Mouse (Mus musculus): ENCODE results near the gene Wdfy1. TPM values are rescaled to one million over a fixed set of nuclear protein-coding genes. Genes with fewer than 3 reads are reported as not detected.
A peak's percentile ranks its signal among the peaks of the same experiment; 100 is the strongest.

The Wdfy1 gene
- total RNA-seq, 2 experiments from 2014 or later = 39.9 to 41.4 TPM

GRCm38 (mm10) chr1:79761917-79762271 lies 14.0 kb downstream of the Wdfy1 start:
- intact Hi-C loops (cut with DNase I) = no loop called here
- DNase-seq (ENCODE audit: low spot score in 2 of 2) = no peak

DNA sequence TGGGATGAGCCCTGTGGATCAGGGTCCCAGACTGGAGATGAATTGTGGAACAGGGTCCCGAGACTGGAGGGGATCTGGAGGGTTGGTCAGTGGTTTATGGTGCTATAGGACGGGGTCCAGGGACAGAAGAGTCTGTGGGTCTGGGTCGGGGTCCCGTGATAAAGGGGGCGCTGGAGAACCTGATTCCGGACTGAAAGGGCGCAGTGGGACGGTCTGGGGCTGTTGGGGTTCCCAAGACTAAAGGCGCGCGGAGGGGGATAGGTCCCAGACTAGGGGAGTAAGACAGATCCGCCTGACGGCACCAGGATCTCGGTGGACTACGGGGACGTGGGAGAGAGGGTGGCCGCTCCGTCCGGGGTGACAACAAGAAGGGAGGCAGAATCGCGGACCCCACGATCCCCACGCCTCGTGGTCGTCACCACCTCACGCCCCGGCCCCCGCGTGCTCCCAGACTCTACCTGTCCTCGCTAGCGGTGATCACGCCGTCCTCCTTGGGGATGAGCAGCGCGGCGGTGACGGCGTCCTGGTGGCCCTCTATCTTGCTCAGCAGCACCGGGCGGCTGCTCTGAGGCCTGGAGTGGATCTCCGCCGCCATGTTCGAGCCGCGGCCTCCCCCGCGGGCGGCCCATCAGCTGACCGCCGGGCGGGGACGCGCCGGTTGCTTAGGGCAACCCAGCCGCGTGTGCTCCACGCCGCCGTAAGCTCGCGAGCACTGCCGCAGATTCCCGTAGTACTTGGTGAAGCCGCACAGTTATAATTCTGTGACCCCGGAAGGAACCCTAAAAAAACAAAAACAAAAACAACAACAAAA lies 14.6 kb downstream of the Wdfy1 start:
- DNase-seq (ENCODE audit: low spot score in 2 of 2) = peak; percentile 79 to 83
- intact Hi-C loops (cut with DNase I) = no loop called here

DNA sequence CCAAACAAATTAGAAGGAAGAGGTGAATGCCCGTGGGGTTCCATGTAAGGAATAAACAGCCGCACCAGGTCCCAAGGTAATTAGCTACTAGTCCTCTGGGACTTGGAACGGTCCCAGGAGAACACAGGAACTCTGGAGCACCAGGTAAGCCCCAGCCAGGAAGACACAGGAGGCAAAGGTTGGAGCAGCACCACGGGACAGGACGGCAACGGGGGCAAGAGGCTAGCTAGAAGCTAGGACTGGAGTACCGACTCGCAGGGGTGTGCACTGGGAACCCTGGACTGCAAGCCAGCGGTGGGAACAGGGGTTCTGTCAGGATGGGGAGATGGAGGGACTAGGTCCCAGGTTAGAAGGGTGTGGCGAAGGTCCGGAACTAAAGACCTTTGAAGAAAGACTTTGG lies 15.3 kb downstream of the Wdfy1 start:
- DNase-seq (ENCODE audit: low spot score in 2 of 2) = no peak
- intact Hi-C loops (cut with DNase I) = no loop called here

DNA sequence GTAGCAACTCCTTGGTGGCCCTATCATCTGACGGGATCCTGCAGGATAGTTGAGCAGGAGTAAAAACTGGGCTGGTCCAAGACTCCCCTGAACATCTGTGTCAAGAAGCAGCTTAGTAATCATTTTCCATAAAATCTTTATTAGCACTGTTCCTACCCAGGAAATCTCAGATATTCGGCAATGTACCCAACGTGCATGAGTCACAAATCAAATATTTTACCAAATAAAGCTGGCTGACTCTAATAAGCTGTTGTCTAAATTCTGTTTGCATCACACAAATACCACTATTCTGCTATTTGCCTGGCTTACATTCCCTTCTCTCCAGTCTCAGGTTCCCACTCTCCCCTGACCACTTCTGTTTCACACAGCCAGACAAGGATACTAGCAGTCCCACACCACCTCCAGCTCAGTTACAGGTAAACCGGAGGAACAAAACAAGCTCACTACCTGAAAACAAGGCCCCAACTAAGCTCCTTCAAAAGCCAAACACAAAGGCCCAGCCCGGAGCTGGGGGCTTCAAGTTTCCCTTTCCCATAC lies 16.4 kb downstream of the Wdfy1 start:
- intact Hi-C loops (cut with DNase I) = no loop called here
- no peak for DNase-seq (ENCODE audit: low spot score in 2 of 2)

GRCm38 (mm10) chr1:79759006-79759405 lies 16.9 kb downstream of the Wdfy1 start:
- DNase-seq (ENCODE audit: low spot score in 2 of 2) = no peak
- intact Hi-C loops (cut with DNase I) = no loop called here

GRCm38 (mm10) chr1:79757597-79757996 lies 18.3 kb downstream of the Wdfy1 start:
- intact Hi-C loops (cut with DNase I) = no loop called here
- DNase-seq (ENCODE audit: low spot score in 2 of 2) = no peak

GRCm38 (mm10) chr1:79757161-79757560 lies 18.8 kb downstream of the Wdfy1 start:
- intact Hi-C loops (cut with DNase I) = no loop called here
- DNase-seq (ENCODE audit: low spot score in 2 of 2) = no peak

GRCm38 (mm10) chr1:79756417-79756816 lies 19.5 kb downstream of the Wdfy1 start:
- no peak for DNase-seq (ENCODE audit: low spot score in 2 of 2)
- intact Hi-C loops (cut with DNase I) = no loop called here

DNA sequence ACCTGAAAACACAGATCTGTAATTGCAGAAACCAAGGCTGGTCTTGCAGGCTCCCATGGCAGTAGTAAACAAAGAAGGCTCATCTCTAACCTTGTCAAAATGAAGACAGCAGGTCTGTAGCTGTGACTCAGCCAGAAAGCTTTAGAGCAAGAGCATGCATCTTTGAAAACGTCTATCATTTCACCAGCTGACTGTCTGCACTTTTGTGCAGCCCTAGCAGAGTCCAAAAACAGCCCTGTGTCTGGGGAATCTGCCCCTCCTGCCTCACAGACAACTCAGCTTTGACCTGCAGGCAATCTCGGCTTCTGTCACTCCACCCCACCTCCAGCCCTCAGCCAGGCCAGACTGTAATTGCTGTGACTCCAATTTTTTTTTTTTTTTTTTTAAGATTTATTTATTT lies 20.6 kb downstream of the Wdfy1 start:
- intact Hi-C loops (cut with DNase I) = no loop called here
- DNase-seq (ENCODE audit: low spot score in 2 of 2) = no peak

DNA sequence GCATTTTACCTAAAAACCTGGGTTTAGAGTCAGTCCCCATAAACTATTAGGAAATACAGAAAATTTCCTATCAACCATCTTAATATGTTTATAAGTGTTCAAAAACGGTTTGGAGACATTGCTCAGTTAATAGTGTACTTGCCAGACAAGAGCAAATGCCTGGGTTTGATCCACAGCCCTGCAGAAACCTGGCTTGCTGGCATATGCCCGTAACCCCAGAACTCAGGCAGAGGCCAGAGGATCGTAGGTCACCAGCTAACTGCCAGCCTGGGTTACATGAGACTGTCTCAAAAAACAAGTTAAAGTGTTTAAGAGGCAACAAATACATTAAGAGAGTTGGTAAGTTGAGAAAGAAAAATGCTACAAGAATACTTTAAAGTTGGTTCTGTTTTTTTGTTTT lies 21.0 kb downstream of the Wdfy1 start:
- intact Hi-C loops (cut with DNase I) = no loop called here
- no peak for DNase-seq (ENCODE audit: low spot score in 2 of 2)

DNA sequence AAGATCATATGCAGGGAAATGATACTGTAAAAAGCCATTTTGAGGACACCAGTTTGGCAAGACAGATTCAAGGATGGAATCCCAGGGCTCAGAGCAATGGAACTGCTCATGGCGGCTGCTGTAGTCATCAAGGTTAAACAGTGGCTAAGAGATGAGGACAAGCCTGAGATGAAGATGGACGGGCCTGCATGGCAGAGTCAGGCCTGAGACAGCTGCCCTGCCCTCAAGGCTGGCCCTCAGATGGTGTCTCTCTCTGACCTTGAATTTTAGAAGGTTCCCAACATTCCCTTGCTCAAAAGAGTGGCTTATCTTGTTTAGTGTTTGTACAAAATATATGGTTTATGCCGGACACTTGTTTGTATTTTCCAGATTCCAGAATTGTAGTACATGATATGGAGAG lies 22.5 kb downstream of the Wdfy1 start:
- no peak for DNase-seq (ENCODE audit: low spot score in 2 of 2)
- intact Hi-C loops (cut with DNase I) = no loop called here

DNA sequence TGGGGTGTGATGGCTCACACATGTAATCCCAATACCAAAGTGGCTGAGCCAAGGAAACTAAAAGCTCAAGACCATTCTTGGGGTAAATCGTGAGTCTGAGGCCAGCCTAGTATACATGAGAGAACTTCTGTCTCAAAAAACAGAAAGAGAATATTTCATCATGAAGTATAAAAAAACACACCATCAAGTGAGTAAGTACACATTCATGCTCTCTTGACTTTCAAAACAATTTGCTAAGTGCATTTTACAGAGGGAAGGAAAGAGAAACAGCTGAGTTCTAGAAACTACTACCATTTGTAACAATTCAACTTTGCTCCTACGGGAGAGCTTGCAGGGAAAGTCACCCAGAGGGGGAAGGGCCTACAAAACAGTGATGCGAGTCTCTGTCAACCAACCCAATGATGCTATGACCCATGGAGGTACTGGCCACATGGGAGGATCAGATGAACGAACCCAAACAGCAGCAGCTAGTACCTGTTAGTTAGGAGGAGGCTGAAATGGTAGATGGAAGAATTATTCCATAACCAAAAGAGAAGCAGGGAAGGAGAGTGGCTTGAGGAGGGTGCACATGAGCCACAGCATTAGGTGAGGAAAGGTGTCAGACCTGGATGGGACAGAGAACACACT lies 23.1 kb downstream of the Wdfy1 start:
- intact Hi-C loops (cut with DNase I) = no loop called here
- no peak for DNase-seq (ENCODE audit: low spot score in 2 of 2)

GRCm38 (mm10) chr1:79752015-79752695 lies 23.8 kb downstream of the Wdfy1 start:
- no peak for DNase-seq (ENCODE audit: low spot score in 2 of 2)
- intact Hi-C loops (cut with DNase I) = no loop called here

DNA sequence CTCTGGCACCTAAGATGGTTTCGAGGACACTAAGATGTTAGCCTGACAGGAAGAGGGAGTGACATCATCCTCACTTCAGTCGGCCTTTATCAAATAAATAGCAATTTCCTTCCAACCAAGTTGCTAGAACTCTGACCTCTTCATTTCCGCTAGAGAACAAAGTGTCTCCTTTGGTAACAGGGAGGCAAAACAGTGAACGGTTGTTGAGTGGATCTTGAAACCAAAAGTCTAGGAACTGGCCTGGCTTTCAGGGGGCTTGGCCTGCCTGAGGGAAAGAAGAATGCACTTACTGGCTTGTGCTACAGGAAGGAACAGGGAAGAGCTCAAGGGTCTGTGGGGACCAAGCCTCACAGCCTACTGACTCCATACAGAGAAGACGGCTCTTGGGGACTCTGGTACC lies 24.8 kb downstream of the Wdfy1 start:
- DNase-seq (ENCODE audit: low spot score in 2 of 2) = no peak
- intact Hi-C loops (cut with DNase I) = no loop called here

GRCm38 (mm10) chr1:79746056-79746455 lies 29.9 kb downstream of the Wdfy1 start:
- intact Hi-C loops (cut with DNase I) = no loop called here
- DNase-seq (ENCODE audit: low spot score in 2 of 2) = no peak

GRCm38 (mm10) chr1:79743385-79743784 lies 32.6 kb downstream of the Wdfy1 start:
- DNase-seq (ENCODE audit: low spot score in 2 of 2) = no peak
- intact Hi-C loops (cut with DNase I) = no loop called here

DNA sequence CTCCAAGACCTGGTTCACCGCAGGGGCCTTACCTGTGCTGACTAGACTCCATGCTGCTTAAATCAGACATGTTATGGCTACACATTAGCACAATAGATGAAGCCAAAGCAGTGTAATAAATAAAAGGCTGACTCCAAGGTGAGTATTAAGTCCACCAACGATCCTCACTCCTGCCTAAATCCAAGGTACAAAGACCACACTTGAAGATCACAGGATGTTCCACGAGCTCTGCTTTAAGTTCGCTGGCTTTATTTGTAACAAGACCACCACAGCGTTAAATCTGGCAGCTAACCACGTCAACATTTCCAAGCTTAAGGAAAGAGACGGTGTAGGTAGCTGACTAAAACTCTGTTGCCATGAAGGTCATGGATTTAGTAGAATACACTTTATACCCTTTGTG lies 33.0 kb downstream of the Wdfy1 start:
- intact Hi-C loops (cut with DNase I) = no loop called here
- DNase-seq (ENCODE audit: low spot score in 2 of 2) = no peak

- DNase-seq (ENCODE audit: low spot score in 2 of 2) = no peak
- intact Hi-C loops (cut with DNase I) = no loop called here
Measured at GRCm38 (mm10) chr1:79741002-79741401, 34.9 kb downstream of the Wdfy1 start.

DNA sequence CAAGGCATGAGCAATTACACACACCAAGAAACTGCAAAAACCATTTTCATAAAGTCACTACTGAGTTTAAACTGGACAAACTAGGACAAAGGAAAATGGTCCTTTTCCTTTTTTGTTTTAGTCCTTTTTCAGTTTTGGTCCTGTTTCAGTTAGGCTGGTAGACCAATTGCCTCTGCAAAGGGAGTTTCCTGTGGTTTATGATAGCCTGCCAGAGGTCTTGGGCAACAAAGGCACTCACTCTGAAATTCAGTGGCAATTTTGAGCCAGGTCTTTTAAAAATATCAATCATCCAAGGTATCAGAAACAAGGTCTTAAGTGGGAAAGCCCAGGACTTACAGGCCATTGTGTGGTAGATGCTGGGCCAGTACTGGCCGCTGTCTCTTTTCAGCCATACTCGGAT lies 36.2 kb downstream of the Wdfy1 start:
- intact Hi-C loops (cut with DNase I) = no loop called here
- no peak for DNase-seq (ENCODE audit: low spot score in 2 of 2)

GRCm38 (mm10) chr1:79736408-79736807 lies 39.5 kb downstream of the Wdfy1 start:
- intact Hi-C loops (cut with DNase I) = no loop called here
- no peak for DNase-seq (ENCODE audit: low spot score in 2 of 2)

GRCm38 (mm10) chr1:79734794-79735193 lies 41.1 kb downstream of the Wdfy1 start:
- DNase-seq (ENCODE audit: low spot score in 2 of 2) = no peak
- intact Hi-C loops (cut with DNase I) = no loop called here

Data from left cerebral cortex, postnatal 36 days (tissue).